Mouse (Mus musculus) CH12.LX (cell line): ENCODE data around the gene Srpr. TPM values are rescaled to one million over a fixed set of nuclear protein-coding genes. Genes with fewer than 3 reads are reported as not detected.

ENCODE experiments used
- DNase-seq: peaks from one replicate; pipeline ENCODE4 v3.0.0-alpha.2; 2013; ENCODE audit errors: extremely low read depth
- H3K27ac ChIP-seq: 2 replicates; pipeline ENCODE4 v1.5.1; 2012; ENCODE audit warnings: low read depth, mild to moderate bottlenecking, control low read depth, moderate library complexity; ENCODE audit not compliant: insufficient read depth
- H3K27me3 ChIP-seq: replicated peaks from 2 replicates; pipeline ENCODE3; 2012; ENCODE audit warnings: inconsistent platforms
- H3K36me3 ChIP-seq, 2 experiments: replicated peaks in 1 of 2; 2 replicates each; pipeline versions ENCODE3 to v1.6.1; 2012; ENCODE audit warnings: inconsistent platforms in 1 of 2, low read length in 1 of 2, mild to moderate bottlenecking in 1 of 2, mixed read lengths in 1 of 2, moderate library complexity in 1 of 2; ENCODE audit not compliant: control insufficient read depth in 1 of 2, insufficient read depth in 1 of 2
- H3K4me1 ChIP-seq, 2 experiments: 2 replicates each; pipeline ENCODE4 v1.6.1; 2012; ENCODE audit warnings: inconsistent platforms in 1 of 2, moderate library complexity in 1 of 2; ENCODE audit not compliant: insufficient read depth in 2 of 2, control insufficient read depth in 1 of 2
- H3K4me2 ChIP-seq: 2 replicates; pipeline ENCODE4 v1.6.1; 2012; ENCODE audit warnings: low read depth, mild to moderate bottlenecking, control low read depth; ENCODE audit not compliant: poor library complexity, insufficient read depth, severe bottlenecking
- H3K4me3 ChIP-seq, 3 experiments: fragments of 150-350 bp in 1 of 3; sonication (generic) in 1 of 3; replicated peaks in 1 of 3; 2 replicates each; pipeline versions ENCODE3 to v1.5.1; 2011 to 2012; ENCODE audit warnings: low read depth in 2 of 3, low read length in 2 of 3, mild to moderate bottlenecking in 2 of 3, moderate library complexity in 2 of 3, control low read depth in 1 of 3, improper control_type of control experiment in 1 of 3, inconsistent platforms in 1 of 3, mixed read lengths in 1 of 3; ENCODE audit not compliant: poor library complexity in 1 of 3
- H3K79me2 ChIP-seq: replicated peaks from 2 replicates; pipeline ENCODE4 v1.6.1; 2012; ENCODE audit warnings: mild to moderate bottlenecking, moderate library complexity; ENCODE audit not compliant: control insufficient read depth, poor library complexity, insufficient read depth, severe bottlenecking; ENCODE audit errors: extremely low read depth
- H3K9ac ChIP-seq: 2 replicates; pipeline ENCODE4 v1.6.1; 2012; ENCODE audit warnings: low read depth, mild to moderate bottlenecking, control low read depth, moderate library complexity; ENCODE audit not compliant: insufficient read depth
- H3K9me3 ChIP-seq: replicated peaks from 2 replicates; pipeline ENCODE3; 2012; ENCODE audit warnings: low read length, inconsistent platforms, mixed read lengths
- E2F4 ChIP-seq: IDR thresholded peaks from 2 replicates; pipeline ENCODE4 v1.6.1; 2011; ENCODE audit warnings: low read depth, low read length, improper control_type of control experiment; ENCODE audit not compliant: insufficient replicate concordance
- ELF1 ChIP-seq: IDR thresholded peaks from 2 replicates; pipeline ENCODE4 v1.6.1; 2014; ENCODE audit warnings: low read depth, mild to moderate bottlenecking, inconsistent platforms, low read length, improper control_type of control experiment
- EP300 ChIP-seq: IDR thresholded peaks from 2 replicates; pipeline ENCODE4 v1.6.1; 2011; ENCODE audit warnings: low read length, improper control_type of control experiment
- GABPA ChIP-seq: IDR thresholded peaks from 2 replicates; pipeline ENCODE4 v1.6.1; 2012; ENCODE audit warnings: low read depth, low read length, improper control_type of control experiment, inconsistent platforms; ENCODE audit not compliant: insufficient replicate concordance
- JUN ChIP-seq: IDR thresholded peaks from 2 replicates; pipeline ENCODE4 v1.6.1; 2011; ENCODE audit warnings: low read depth, mild to moderate bottlenecking, low read length, improper control_type of control experiment, moderate library complexity; ENCODE audit not compliant: insufficient read depth
- MAZ ChIP-seq: IDR thresholded peaks from 2 replicates; pipeline ENCODE4 v1.6.1; 2012; ENCODE audit warnings: low read depth, mild to moderate bottlenecking, inconsistent platforms, low read length, improper control_type of control experiment, moderate library complexity
- MXI1 ChIP-seq: IDR thresholded peaks from 2 replicates; pipeline ENCODE4 v1.6.1; 2011; ENCODE audit warnings: mild to moderate bottlenecking, low read depth, low read length, improper control_type of control experiment
- PAX5 ChIP-seq: IDR thresholded peaks from 2 replicates; pipeline ENCODE4 v1.6.1; 2012; ENCODE audit warnings: low read length, inconsistent platforms, mixed read lengths
- POLR2A ChIP-seq: IDR thresholded peaks from 2 replicates; pipeline ENCODE4 v1.6.1; 2011; ENCODE audit warnings: low read depth, mild to moderate bottlenecking, improper control_type of control experiment, low read length
- POLR2AphosphoS2 ChIP-seq: IDR thresholded peaks from 2 replicates; pipeline ENCODE4 v1.6.1; 2011; ENCODE audit warnings: low read depth, low read length, improper control_type of control experiment
- RCOR1 ChIP-seq: conservative IDR thresholded peaks from 2 replicates; pipeline ENCODE4 v1.6.1; 2012; ENCODE audit warnings: low read depth, mild to moderate bottlenecking, inconsistent platforms, low read length, improper control_type of control experiment
- SIN3A ChIP-seq: IDR thresholded peaks from 2 replicates; pipeline ENCODE4 v1.6.1; 2012; ENCODE audit warnings: low read length, improper control_type of control experiment, inconsistent platforms
- USF1 ChIP-seq: IDR thresholded peaks from 2 replicates; pipeline ENCODE4 v1.6.1; 2014; ENCODE audit warnings: low read depth, mild to moderate bottlenecking, inconsistent platforms, low read length, improper control_type of control experiment
- USF2 ChIP-seq: conservative IDR thresholded peaks from 2 replicates; pipeline ENCODE4 v1.6.1; 2011; ENCODE audit warnings: low read depth, low read length, improper control_type of control experiment
- ZC3H11A ChIP-seq: IDR thresholded peaks from 2 replicates; pipeline ENCODE4 v1.6.1; 2012; ENCODE audit warnings: low read depth, mild to moderate bottlenecking, inconsistent platforms, low read length, improper control_type of control experiment
- ZKSCAN1 ChIP-seq: IDR thresholded peaks from 2 replicates; pipeline ENCODE4 v1.6.1; 2012; ENCODE audit warnings: low read depth, inconsistent platforms, low read length, improper control_type of control experiment, borderline replicate concordance
- ZNF384 ChIP-seq: IDR thresholded peaks from 2 replicates; pipeline ENCODE4 v1.6.1; 2012; ENCODE audit warnings: low read depth, low read length, improper control_type of control experiment, inconsistent platforms
- dilution Hi-C: fragments of 300-500 bp; cut with MboI; formaldehyde crosslinking; loops from 2 replicates; pipeline ENCODE4 v1.14.3; 2020; ENCODE audit warnings: low sequenced_read_pairs; ENCODE audit not compliant: extremely low pct_unique_long_range_greater_than_20kb, extremely low pct_ligation_motif_present
- in situ Hi-C: fragments of 300-500 bp; cut with MboI; formaldehyde crosslinking; loops from 3 replicates; pipeline ENCODE4 v1.14.3; 2019; ENCODE audit warnings: low sequenced_read_pairs, low pct_ligation_motif_present, low pct_unique_long_range_greater_than_20kb, mixed read lengths
- polyA plus RNA-seq: library from polyadenylated mRNA; unstranded; fragments of >175 nt; gene quantifications from 2 replicates; pipeline ENCODE4 v1.2.1, GENCODE M21; 2012; ENCODE audit warnings: low read depth; ENCODE audit not compliant: insufficient read length
- total RNA-seq, 2 experiments: library from RNA; depleted of rRNA; stranded (reverse); fragments of 300-350 nt in 1 of 2; fragments of >200 nt in 1 of 2; gene quantifications; 2 replicates each; pipeline ENCODE4 v1.2.3; 2012 to 2014

Srpr gene
- total and polyA plus RNA-seq, 3 experiments, result 38.2 to 95.0 (median 40.1) TPM

DNA sequence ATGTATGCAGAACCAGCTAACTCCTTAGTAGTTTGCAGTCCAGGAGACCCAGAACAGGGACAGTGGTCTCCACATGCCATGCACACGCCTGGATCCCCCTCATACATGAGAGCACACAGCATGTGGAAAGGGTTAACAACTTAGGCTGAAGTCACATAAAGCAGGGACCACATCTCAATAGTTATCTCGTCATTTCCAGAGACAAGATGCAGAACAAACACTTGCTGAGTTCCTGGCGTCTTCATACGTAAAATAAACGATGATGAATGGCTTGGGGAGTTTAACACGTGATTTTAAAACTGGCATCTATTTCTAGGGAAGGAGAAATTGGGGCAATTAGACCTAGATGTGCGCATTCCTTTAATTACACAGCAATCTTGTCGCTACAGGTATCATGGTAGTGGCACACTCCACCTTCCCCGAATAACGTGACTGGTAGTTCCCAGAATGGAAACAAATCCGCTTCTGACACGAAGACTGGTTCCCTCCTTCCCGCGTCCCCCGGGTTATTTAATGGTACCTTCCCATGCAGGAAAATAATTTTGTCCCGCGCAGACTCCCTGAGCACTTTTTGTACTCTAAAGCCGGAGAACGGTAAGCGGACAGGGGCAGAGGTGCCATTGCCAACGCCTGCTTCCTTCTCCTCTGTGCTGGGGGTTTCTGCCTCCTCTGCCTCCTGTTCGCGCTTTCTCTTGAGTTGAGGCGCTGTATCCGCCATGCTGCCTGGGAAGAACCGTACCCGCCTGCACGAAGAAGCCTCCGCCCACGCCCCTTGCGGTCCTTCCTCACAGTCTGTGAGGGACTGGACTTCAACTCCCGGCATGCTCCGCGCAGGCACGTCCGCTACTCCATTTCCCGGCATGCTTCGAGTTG lies 24.5 kb upstream of the Srpr start, which contains the start of gene Dcps (continued):
- TF ChIP-seq RCOR1, result peak; percentile 70; the same call in 1 of the 2 replicates
- TF ChIP-seq JUN, result no peak
- peak; percentile 33 for TF ChIP-seq USF1
- TF ChIP-seq MXI1, result peak; percentile 85
- peak; percentile 74; the same call in 1 of the 2 replicates for TF ChIP-seq SIN3A
- peak; percentile 46; the same call in 1 of the 2 replicates for TF ChIP-seq E2F4
- TF ChIP-seq USF2, result peak; percentile 36
- no peak for TF ChIP-seq POLR2AphosphoS2
- no peak for TF ChIP-seq MAZ
- TF ChIP-seq PAX5, result no peak
- peak; percentile 72; the same call in 1 of the 2 replicates for TF ChIP-seq POLR2A
- no peak for TF ChIP-seq ZNF384
- peak; percentile 85; the same call in 1 of the 2 replicates for TF ChIP-seq GABPA
- no peak for TF ChIP-seq ZC3H11A
- TF ChIP-seq EP300, result no peak
- peak; percentile 87 for TF ChIP-seq ELF1

DNA sequence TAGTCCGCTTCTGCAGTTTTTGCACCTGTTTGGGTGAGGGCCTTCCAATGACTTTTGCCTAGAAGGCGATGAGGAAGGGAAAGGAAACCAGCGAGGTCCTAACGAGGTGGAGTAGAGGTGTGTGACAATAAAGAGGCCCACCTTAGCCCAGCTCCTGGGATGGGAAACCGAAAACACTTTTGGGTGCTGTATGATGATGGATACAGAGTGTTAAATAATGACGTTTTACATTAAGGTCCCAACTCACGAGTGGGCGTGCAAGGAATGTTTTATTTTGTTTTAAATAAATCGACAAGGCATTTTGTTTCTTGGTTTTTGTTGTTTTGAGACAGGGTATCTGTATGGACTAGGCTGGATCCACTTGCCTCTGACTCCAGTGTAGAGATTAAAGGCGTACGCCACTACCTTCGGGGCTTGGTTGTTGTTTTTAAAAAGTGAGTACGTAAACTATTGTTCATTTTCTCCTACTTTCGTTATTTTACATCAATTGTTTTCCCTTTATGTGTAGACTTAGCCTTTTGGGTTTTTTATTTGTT lies 23.8 kb upstream of the Srpr start:
- no peaks in the 10 kb centered on the region for H3K27me3 ChIP-seq
- dilution Hi-C loops (no loop called here), in situ Hi-C loops (no loop called here)
- DNase-seq, result no peak
- H3K36me3 ChIP-seq, result peaks cover 0 to 11% of the 10 kb centered on the region in 2 experiments
- H3K9ac ChIP-seq, result peak overlapping the region; percentile 68; the same call in 1 of the 2 replicates
- peak overlapping the region; percentile 66 to 84 (median 78) for H3K4me3 ChIP-seq
- H3K27ac ChIP-seq, result no peak overlapping the region
- no peak for TF ChIP-seq POLR2AphosphoS2
- TF ChIP-seq MAZ, result no peak
- peak; percentile 47 for TF ChIP-seq POLR2A
- TF ChIP-seq ZKSCAN1, result no peak
- TF ChIP-seq SIN3A, result no peak
- H3K4me2 ChIP-seq, result peak overlapping the region; percentile 82
- peaks cover 8% of the 10 kb centered on the region for H3K79me2 ChIP-seq
- H3K4me1 ChIP-seq, result peaks cover 5 to 26% of the 10 kb centered on the region in 2 experiments; a peak in 3 of 4 replicates
- no peaks in the 10 kb centered on the region for H3K9me3 ChIP-seq
